Mouse (Mus musculus) Muller cell, postnatal 12 days (primary cell): ENCODE results near the gene Sec14l1.
"Not testable (repeated sequence)": the region's sequence is repeated elsewhere in the genome, so short reads cannot be mapped to it uniquely, and the experiment has no call there.

Experiments
- DNase-seq: peaks from one replicate; pipeline ENCODE4 v3.0.0-alpha.2; 2015; ENCODE audit errors: inconsistent ontology term

Gene Sec14l1

GRCm38 (mm10) chr11:117114592-117115345 lies at the start of gene Sec14l1:
Gene Sec14l1, plus strand, starts transcription at chr11:117115168.
- DNase-seq = peak; percentile 99

- DNase-seq = not testable (repeated sequence)
These were observed 49.4 kb upstream of the Sec14l1 start for GRCm38 (mm10) chr11:117065602-117066001.

- DNase-seq = no peak
These were observed 48.2 kb upstream of the Sec14l1 start for GRCm38 (mm10) chr11:117066738-117067137.

GRCm38 (mm10) chr11:117068332-117068731 lies 46.6 kb upstream of the Sec14l1 start:
- no peak for DNase-seq

- DNase-seq = no peak
These were observed 45.9 kb upstream of the Sec14l1 start for GRCm38 (mm10) chr11:117069027-117069426.

GRCm38 (mm10) chr11:117070711-117071110 lies 44.3 kb upstream of the Sec14l1 start:
- DNase-seq = no peak

- peak; percentile 89 for DNase-seq
These were observed 42.8 kb upstream of the Sec14l1 start for GRCm38 (mm10) chr11:117072128-117072527.

- no peak for DNase-seq
These were observed 41.5 kb upstream of the Sec14l1 start for GRCm38 (mm10) chr11:117073426-117073825.

- peak; percentile 81 for DNase-seq
These were observed 38.3 kb upstream of the Sec14l1 start for GRCm38 (mm10) chr11:117076576-117077196.

GRCm38 (mm10) chr11:117077227-117077626 lies 37.7 kb upstream of the Sec14l1 start:
- DNase-seq = no peak

- no peak for DNase-seq
These were observed 37.1 kb upstream of the Sec14l1 start for GRCm38 (mm10) chr11:117077902-117078301.

GRCm38 (mm10) chr11:117078637-117079240 lies 36.2 kb upstream of the Sec14l1 start:
- DNase-seq = no peak

GRCm38 (mm10) chr11:117079651-117080190 lies 35.2 kb upstream of the Sec14l1 start:
- no peak for DNase-seq

GRCm38 (mm10) chr11:117080209-117080608 lies 34.8 kb upstream of the Sec14l1 start:
- no peak for DNase-seq

- peak; percentile 95 for DNase-seq
These were observed 33.6 kb upstream of the Sec14l1 start for GRCm38 (mm10) chr11:117081165-117082064.

- DNase-seq = no peak
These were observed 32.5 kb upstream of the Sec14l1 start for GRCm38 (mm10) chr11:117082353-117082934.

GRCm38 (mm10) chr11:117083052-117083881 lies 31.7 kb upstream of the Sec14l1 start:
- DNase-seq = no peak

- not testable (repeated sequence) for DNase-seq
These were observed 31.1 kb upstream of the Sec14l1 start for GRCm38 (mm10) chr11:117083882-117084260.

- DNase-seq = no peak
These were observed 28.8 kb upstream of the Sec14l1 start for GRCm38 (mm10) chr11:117086215-117086614.
